Mouse (Mus musculus) mesoderm, embryonic 11.5 days (tissue): ENCODE data around the gene Zfp764.
"Not testable (repeated sequence)": the region's sequence is repeated elsewhere in the genome, so short reads cannot be mapped to it uniquely, and the experiment has no call there.

ENCODE experiments used
- DNase-seq: peaks from one replicate; pipeline ENCODE4 v3.0.0-alpha.2; 2012; ENCODE audit warnings: low read depth, low spot score

Gene Zfp764

DNA sequence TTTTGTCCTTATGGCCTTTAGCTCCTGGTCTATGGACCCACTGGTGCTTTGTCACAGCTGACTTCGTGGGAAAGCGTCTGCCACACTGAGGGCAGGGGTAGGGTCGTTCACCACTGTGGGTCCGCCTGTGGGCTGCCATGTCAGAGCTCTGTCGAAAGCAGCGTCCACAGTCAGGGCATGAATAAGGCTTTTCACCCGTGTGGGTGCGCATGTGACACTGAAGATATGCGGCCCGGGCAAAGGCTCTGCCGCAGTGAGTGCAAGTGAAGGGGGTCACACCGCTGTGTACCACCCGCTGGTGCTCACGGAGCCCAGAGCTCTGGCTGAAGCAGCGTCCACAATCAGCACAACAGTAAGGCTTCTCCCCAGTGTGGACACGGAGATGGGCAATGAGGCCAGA lies 15.1 kb downstream of the Zfp764 start:
- no peak for DNase-seq

- DNase-seq = no peak
Observed at GRCm38 (mm10) chr7:127390306-127390705, 16.3 kb downstream of the Zfp764 start.

DNA sequence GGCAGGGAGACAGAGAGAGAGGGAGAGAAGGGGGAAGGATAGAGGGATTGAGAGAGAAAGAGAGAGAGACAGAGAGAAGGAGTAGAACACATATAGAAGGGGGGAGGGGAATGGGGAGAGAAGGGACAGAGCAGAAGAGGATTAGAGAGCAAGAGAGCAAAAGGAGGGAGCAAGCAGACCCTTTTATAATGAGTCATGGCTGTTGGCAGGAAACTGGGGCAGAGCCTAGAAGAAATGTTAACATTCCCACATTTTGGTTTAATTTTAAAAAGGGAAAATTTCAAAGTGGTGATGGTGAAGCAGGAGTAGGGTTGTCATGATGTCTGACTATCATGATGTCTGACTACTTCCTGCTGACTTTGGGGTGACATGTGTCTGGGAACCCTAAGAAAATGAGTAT lies 18.4 kb downstream of the Zfp764 start:
- DNase-seq = not testable (repeated sequence)

GRCm38 (mm10) chr7:127386641-127387392 lies 19.8 kb downstream of the Zfp764 start, which contains the start of gene 9130019O22Rik:
9130019O22Rik (minus strand) TSS chr7:127387166.
- peak; percentile 86 for DNase-seq

GRCm38 (mm10) chr7:127385560-127385959 lies 21.1 kb downstream of the Zfp764 start:
- DNase-seq = not testable (repeated sequence)

- DNase-seq = no peak
Observed at GRCm38 (mm10) chr7:127378310-127378921, 28.2 kb downstream of the Zfp764 start.

DNA sequence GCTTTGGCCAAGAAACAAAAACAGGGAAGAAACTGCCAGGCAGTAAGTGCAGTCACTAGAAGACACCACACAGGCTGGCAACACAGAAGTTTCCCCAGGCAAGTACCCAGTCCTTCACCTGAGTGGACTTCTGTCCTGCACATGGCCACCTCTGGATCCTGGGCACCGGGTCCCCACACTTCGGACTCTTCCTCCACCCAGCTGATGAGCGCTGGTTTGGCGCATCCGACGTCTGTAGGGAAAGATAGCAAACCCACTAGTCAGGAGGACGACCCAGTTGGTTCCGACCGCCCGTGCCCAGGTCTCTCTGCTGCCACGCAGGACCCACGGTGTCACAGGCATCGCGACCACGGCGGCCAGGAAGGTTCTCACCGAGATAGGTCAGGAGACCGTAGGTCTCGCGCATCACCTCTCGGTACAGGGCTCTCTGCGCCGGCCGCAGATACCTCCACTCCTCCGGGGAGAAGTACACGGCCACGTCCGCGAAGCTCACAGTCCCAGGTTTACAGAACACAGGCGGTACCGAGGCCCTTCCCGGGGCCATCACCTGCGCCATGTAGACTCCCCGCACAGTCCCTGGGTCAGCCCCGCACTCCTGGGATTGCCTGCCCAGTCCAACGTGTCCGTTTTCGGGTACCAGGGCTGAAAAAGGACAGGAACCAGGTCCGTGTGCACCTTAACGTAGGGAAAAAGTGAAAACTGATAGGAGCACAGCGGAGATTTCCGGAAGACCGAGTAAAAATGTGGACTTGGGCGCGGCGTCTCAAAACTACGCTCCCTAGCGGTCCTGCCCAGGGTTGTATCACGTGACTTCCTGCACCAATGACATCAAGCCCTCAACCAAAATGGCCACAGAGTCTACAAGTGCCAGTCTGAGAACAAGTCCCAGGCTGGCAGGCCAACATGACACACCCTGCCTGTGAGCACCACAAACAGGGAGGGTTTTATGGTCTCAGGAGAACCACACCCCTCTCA lies 31.1 kb downstream of the Zfp764 start, which contains the start of gene Zfp747:
Gene Zfp747, minus strand, starts transcription at position 780 of the 975 bp plus-strand sequence.
- DNase-seq = peak; percentile 93

DNA sequence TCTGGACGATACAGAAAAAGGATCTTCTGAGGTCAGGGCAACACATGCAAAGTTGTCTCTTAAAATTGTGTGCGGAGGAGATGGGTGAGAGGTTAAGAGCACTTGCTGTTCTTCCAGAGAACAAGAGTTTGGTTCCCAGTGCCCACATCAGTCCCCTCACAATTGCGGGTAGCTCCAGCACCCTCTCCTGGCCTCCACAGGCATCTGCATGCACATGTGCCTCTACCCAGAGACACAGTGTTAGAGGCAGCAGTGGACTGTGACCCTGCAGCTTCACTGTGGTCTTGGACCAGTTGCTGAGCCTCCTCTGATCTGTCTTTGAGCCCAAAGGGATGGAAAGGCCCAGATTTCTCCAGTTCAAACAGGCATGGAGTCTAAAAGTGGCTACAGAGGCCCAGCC lies 34.8 kb downstream of the Zfp764 start:
- DNase-seq = not testable (repeated sequence)

- no peak for DNase-seq
Observed at GRCm38 (mm10) chr7:127371213-127371612, 35.4 kb downstream of the Zfp764 start.

GRCm38 (mm10) chr7:127366249-127366648 lies 40.4 kb downstream of the Zfp764 start:
- DNase-seq = no peak

DNA sequence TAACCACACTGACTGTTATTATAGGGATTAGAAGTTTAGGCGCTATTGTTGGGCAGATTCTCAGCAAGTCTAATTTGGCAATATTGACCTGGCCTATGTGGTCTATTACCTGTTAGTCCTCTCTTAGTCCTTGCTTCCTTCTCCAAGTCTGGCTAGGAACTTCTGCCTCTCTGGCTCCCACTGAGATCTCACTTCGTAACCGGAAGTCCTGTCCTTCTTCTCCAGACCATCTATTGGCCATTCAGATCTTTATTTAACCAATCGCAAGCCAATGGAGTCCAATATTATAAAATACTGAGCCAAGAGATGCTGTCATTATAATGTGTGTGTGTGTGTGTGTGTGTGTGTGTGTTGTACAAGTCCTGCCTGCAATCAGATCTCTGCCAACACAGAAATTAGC lies 42.5 kb downstream of the Zfp764 start:
- DNase-seq = no peak

- no peak for DNase-seq
Observed at GRCm38 (mm10) chr7:127363475-127363921, 43.1 kb downstream of the Zfp764 start.

DNA sequence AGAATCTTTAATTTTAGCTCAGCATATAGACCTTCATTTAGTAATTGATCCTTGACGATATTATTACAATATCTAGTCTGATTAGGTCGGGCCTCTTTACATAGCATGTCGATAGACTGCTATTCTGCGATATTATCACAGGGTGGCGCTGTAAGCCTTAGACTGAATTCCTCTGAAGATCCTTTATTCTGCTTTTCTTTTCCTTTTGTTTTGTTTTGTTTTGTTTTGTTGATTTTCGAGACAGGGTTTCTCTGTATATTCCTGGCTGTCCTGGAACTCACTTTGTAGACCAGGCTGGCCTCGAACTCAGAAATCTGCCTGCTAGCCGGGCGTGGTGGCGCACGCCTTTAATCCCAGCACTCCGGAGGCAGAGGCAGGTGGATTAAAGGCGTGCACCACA lies 44.2 kb downstream of the Zfp764 start:
- DNase-seq = peak; percentile 67

DNA sequence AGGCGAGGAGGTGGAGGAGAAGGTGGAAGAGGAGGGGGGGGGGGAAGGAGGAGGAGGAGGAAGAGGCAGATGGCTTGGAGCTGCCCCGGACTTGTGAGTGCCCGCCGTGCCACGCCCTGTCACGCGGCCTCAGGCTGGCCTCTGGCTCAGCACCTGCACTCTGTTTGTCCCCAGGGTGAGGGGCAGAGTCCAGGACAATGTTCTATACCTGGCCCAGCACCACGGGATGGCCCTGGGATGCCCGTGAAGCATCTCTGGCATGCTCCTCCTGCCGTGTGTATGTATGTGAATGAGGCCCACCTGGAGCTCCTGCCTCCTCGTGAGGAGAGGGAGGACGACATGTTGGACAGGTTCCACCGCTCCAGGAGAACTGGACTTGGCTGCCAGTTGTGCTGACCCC lies 45.2 kb downstream of the Zfp764 start:
- no peak for DNase-seq

- no peak for DNase-seq
Observed at GRCm38 (mm10) chr7:127360265-127360664, 46.4 kb downstream of the Zfp764 start.

GRCm38 (mm10) chr7:127358472-127358871 lies 48.1 kb downstream of the Zfp764 start:
- no peak for DNase-seq

GRCm38 (mm10) chr7:127357871-127358270 lies 48.8 kb downstream of the Zfp764 start:
- no peak for DNase-seq

- no peak for DNase-seq
Observed at GRCm38 (mm10) chr7:127355796-127356195, 50.8 kb downstream of the Zfp764 start.
